Mouse (Mus musculus) spleen, adult 2 months (tissue): ENCODE measurements around the gene Gtpbp1. TPM values are rescaled to one million over a fixed set of nuclear protein-coding genes. Genes with fewer than 3 reads are reported as not detected.

Experiments
- DNase-seq, 2 experiments: peaks; one replicate each; pipeline versions ENCODE4 v3.0.0 to v3.0.0-alpha.2; 2012 to 2021; ENCODE audit warnings: low spot score in 2 of 2, low read depth in 1 of 2
- H3K27ac ChIP-seq: fragments of 200-500 bp; 2 replicates; pipeline ENCODE4 v1.5.1; 2012; ENCODE audit warnings: low read length, inconsistent platforms; ENCODE audit not compliant: insufficient read depth
- H3K27me3 ChIP-seq: fragments of 200-500 bp; 2 replicates; pipeline ENCODE4 v1.6.1; 2012; ENCODE audit warnings: mild to moderate bottlenecking, moderate library complexity, low read length, inconsistent platforms; ENCODE audit not compliant: control insufficient read depth, insufficient read depth
- H3K36me3 ChIP-seq: fragments of 200-500 bp; 2 replicates; pipeline ENCODE4 v1.6.1; 2012; ENCODE audit warnings: mild to moderate bottlenecking, low read length, inconsistent platforms; ENCODE audit not compliant: control insufficient read depth, insufficient read depth
- H3K4me1 ChIP-seq: fragments of 200-500 bp; 2 replicates; pipeline ENCODE4 v1.6.1; 2011; ENCODE audit warnings: inconsistent platforms; ENCODE audit not compliant: control insufficient read depth, insufficient read depth, insufficient read length
- H3K4me3 ChIP-seq: fragments of 200-500 bp; 2 replicates; pipeline ENCODE4 v1.5.1; 2011; ENCODE audit warnings: mild to moderate bottlenecking, inconsistent platforms; ENCODE audit not compliant: insufficient read depth, insufficient read length; ENCODE audit errors: extremely low read depth
- CTCF ChIP-seq: fragments of 200-500 bp; IDR thresholded peaks from 2 replicates; pipeline ENCODE4 v1.5.1; 2011; ENCODE audit warnings: mild to moderate bottlenecking, inconsistent platforms; ENCODE audit not compliant: insufficient read depth, insufficient read length, insufficient replicate concordance; ENCODE audit errors: extremely low read depth
- POLR2A ChIP-seq: fragments of 200-500 bp; IDR thresholded peaks from 2 replicates; pipeline ENCODE4 v1.6.1; 2011; ENCODE audit warnings: low read depth, low read length, inconsistent platforms
- WGBS: fragments of 180-500 bp; shearing (Covaris S2); methylation state at CpG from one replicate; pipeline ENCODE4 v1.1.7; 2018; 5-methylcytosine and 5-hydroxymethylcytosine counted together
- polyA plus RNA-seq: library from polyadenylated mRNA; depleted of rRNA; stranded (reverse); fragments of >200 nt; gene quantifications from 2 replicates; pipeline ENCODE4 v1.2.3, GENCODE M21; 2012

The Gtpbp1 gene
- polyA plus RNA-seq, 1 experiment: 40.3 TPM

- Histone ChIP-seq H3K4me1 (peaks cover 4% of the 10 kb centered on the region; the same call in 1 of the 2 replicates), H3K36me3 (no peaks in the 10 kb centered on the region), H3K4me3 (no peak overlapping the region), H3K27me3 (no peaks in the 10 kb centered on the region), H3K27ac (no peak overlapping the region)
- no peak for DNase-seq
- TF ChIP-seq POLR2A (no peak), CTCF (no peak)
- WGBS: 74% methylated on average over 3 of the region's 3 CpGs
Observed at GRCm38 (mm10) chr15:79757118-79757517, 66.5 kb downstream of the Gtpbp1 start.

DNA sequence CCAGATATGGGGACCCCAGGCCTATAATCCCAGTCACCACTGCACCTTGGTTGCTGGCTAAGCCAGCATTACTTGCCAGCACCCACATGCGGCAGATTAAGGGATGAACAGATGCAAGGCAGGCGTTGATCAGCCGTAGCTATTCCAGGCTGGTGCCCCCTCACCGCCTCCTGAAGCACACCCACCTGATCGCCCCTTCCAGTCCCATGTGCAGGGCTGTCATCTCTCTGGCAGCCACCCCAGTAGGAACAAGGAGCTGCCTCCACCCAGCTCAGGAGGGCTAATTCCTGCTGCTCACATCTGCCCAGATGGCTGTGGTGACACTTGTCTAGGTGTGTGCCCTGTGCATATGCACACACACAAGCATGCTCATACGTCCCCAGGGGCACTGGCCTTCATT lies 70.3 kb downstream of the Gtpbp1 start:
- Histone ChIP-seq H3K27me3 (no peaks in the 10 kb centered on the region), H3K27ac (no peak overlapping the region), H3K4me1 (peaks cover 3% of the 10 kb centered on the region; the same call in 1 of the 2 replicates), H3K4me3 (no peak overlapping the region), H3K36me3 (no peaks in the 10 kb centered on the region)
- TF ChIP-seq CTCF (no peak), POLR2A (no peak)
- 88% methylated on average over 6 of the region's 6 CpGs for WGBS
- no peak for DNase-seq

GRCm38 (mm10) chr15:79763001-79763400 lies 72.4 kb downstream of the Gtpbp1 start:
- Histone ChIP-seq H3K36me3 (no peaks in the 10 kb centered on the region), H3K4me3 (no peak overlapping the region), H3K27ac (no peak overlapping the region), H3K4me1 (no peaks in the 10 kb centered on the region), H3K27me3 (no peaks in the 10 kb centered on the region)
- DNase-seq: no peak
- 87% methylated on average over 9 of the region's 9 CpGs for WGBS
- no peak for TF ChIP-seq POLR2A
- no peak for TF ChIP-seq CTCF

- 86% methylated on average over 7 of the region's 7 CpGs for WGBS
Observed at GRCm38 (mm10) chr15:79763601-79764246, 73.1 kb downstream of the Gtpbp1 start.

GRCm38 (mm10) chr15:79764539-79765267 lies 74.1 kb downstream of the Gtpbp1 start:
- H3K4me3 ChIP-seq: no peak overlapping the region
- no peaks in the 10 kb centered on the region for H3K27me3 ChIP-seq
- H3K27ac ChIP-seq: no peak overlapping the region
- TF ChIP-seq CTCF (no peak), POLR2A (no peak)
- no peak for DNase-seq
- WGBS: 82% methylated on average over 11 of the region's 11 CpGs
- no peaks in the 10 kb centered on the region for H3K36me3 ChIP-seq
- peaks cover 5% of the 10 kb centered on the region; the same call in 1 of the 2 replicates for H3K4me1 ChIP-seq

More at GRCm38 (mm10) chr15:79763601-79764246, 73.1 kb downstream of the Gtpbp1 start:
- no peak overlapping the region for H3K27ac ChIP-seq
- H3K4me3 ChIP-seq: no peak overlapping the region
- DNase-seq: no peak
- TF ChIP-seq CTCF (no peak), POLR2A (no peak)
- no peaks in the 10 kb centered on the region for H3K27me3 ChIP-seq
- H3K4me1 ChIP-seq: peaks cover 5% of the 10 kb centered on the region; the same call in 1 of the 2 replicates
- H3K36me3 ChIP-seq: no peaks in the 10 kb centered on the region

DNA sequence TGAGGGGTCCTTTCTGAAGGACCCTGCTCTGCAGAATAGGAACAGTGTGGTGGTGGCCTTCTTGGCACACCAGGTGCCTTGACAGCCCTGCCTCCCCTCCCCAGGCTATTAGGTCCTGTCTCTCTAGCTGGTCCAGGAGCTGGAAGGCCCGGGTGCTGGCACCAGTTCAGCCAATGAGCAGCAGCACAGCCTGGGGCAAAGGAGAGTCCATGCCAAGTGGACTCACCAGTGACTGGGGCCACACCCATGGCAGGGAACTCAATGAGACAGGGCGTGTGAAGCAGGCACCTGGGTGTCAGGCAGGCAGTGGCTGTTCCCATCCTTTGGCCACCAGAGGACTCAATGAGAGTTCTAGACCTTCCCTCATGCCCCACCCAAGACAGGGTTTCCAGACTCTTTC lies 74.7 kb downstream of the Gtpbp1 start:
- no peak for TF ChIP-seq CTCF
- TF ChIP-seq POLR2A: no peak
- Histone ChIP-seq H3K36me3 (no peaks in the 10 kb centered on the region), H3K27me3 (no peaks in the 10 kb centered on the region), H3K4me1 (peaks cover 5% of the 10 kb centered on the region; the same call in 1 of the 2 replicates), H3K4me3 (no peak overlapping the region), H3K27ac (no peak overlapping the region)
- 85% methylated on average over 2 of the region's 2 CpGs for WGBS
- DNase-seq: no peak
